Mouse (Mus musculus) MEL (cell line): ENCODE data around the gene Chd3. TPM values are rescaled to one million over a fixed set of nuclear protein-coding genes. Genes with fewer than 3 reads are reported as not detected.
A peak's percentile ranks its signal among the peaks of the same experiment; 100 is the strongest.

ENCODE experiments used
- DNase-seq: peaks from one replicate; pipeline ENCODE4 v3.0.0; 2011; ENCODE audit warnings: low read depth, low spot score
- H3K27ac ChIP-seq: 2 replicates; pipeline ENCODE4 v1.5.1; 2012; ENCODE audit warnings: low read depth, mild to moderate bottlenecking, control low read depth, low read length, moderate library complexity; ENCODE audit not compliant: control insufficient read depth
- H3K27me3 ChIP-seq, 2 experiments: fragments of 150-350 bp in 1 of 2; sonication (generic) in 1 of 2; 2 replicates each; pipeline ENCODE4 v1.6.1; 2012; ENCODE audit warnings: low read length in 2 of 2, mild to moderate bottlenecking in 2 of 2, improper control_type of control experiment in 1 of 2, moderate library complexity in 1 of 2; ENCODE audit not compliant: insufficient read depth in 2 of 2, control insufficient read depth in 1 of 2
- H3K36me3 ChIP-seq, 2 experiments: 2 replicates each; pipeline ENCODE4 v1.6.1; 2012 to 2014; ENCODE audit warnings: low read length in 2 of 2, improper control_type of control experiment in 1 of 2, inconsistent platforms in 1 of 2, mild to moderate bottlenecking in 1 of 2; ENCODE audit not compliant: insufficient read depth in 2 of 2, control insufficient read depth in 1 of 2
- H3K4me1 ChIP-seq, 2 experiments: fragments of 150-350 bp in 1 of 2; sonication (generic) in 1 of 2; 2 replicates each; pipeline ENCODE4 v1.6.1; 2012; ENCODE audit warnings: low read length in 2 of 2, improper control_type of control experiment in 1 of 2, mild to moderate bottlenecking in 1 of 2; ENCODE audit not compliant: insufficient read depth in 2 of 2, control insufficient read depth in 1 of 2
- H3K4me3 ChIP-seq, 2 experiments: fragments of 150-350 bp in 1 of 2; sonication (generic) in 1 of 2; 2 replicates each; pipeline ENCODE4 v1.5.1; 2012; ENCODE audit warnings: low read depth in 2 of 2, low read length in 2 of 2, mild to moderate bottlenecking in 2 of 2, moderate library complexity in 2 of 2, control low read depth in 1 of 2, improper control_type of control experiment in 1 of 2; ENCODE audit not compliant: control insufficient read depth in 1 of 2, insufficient read depth in 1 of 2
- H3K79me2 ChIP-seq: 2 replicates; pipeline ENCODE4 v1.6.1; 2012; ENCODE audit warnings: mild to moderate bottlenecking, low read length, moderate library complexity; ENCODE audit not compliant: control insufficient read depth, poor library complexity, insufficient read depth
- H3K9ac ChIP-seq: 2 replicates; pipeline ENCODE4 v1.6.1; 2012; ENCODE audit warnings: low read depth, mild to moderate bottlenecking, control low read depth, low read length, moderate library complexity; ENCODE audit not compliant: control insufficient read depth, poor library complexity, severe bottlenecking
- H3K9me3 ChIP-seq: fragments of 150-350 bp; sonication (generic); replicated peaks from 2 replicates; pipeline ENCODE4 v1.6.1; 2012; ENCODE audit warnings: mild to moderate bottlenecking, low read length, improper control_type of control experiment, moderate library complexity; ENCODE audit not compliant: insufficient read depth
- BHLHE40 ChIP-seq: IDR thresholded peaks from 2 replicates; pipeline ENCODE4 v1.6.1; 2012; ENCODE audit warnings: low read depth, mild to moderate bottlenecking, inconsistent platforms, low read length, improper control_type of control experiment, borderline replicate concordance
- CHD2 ChIP-seq: IDR thresholded peaks from 2 replicates; pipeline ENCODE4 v1.6.1; 2011; ENCODE audit warnings: low read length, improper control_type of control experiment
- CTCF ChIP-seq, 3 experiments: IDR thresholded peaks in 2 of 3; conservative IDR thresholded peaks in 1 of 3; 2 replicates each; pipeline ENCODE4 v1.5.1; 2011 to 2012; ENCODE audit warnings: low read length in 3 of 3, low read depth in 2 of 3, mild to moderate bottlenecking in 2 of 3, improper control_type of control experiment in 1 of 3, inconsistent platforms in 1 of 3, mixed read lengths in 1 of 3, moderate library complexity in 1 of 3; ENCODE audit not compliant: control insufficient read depth in 1 of 3, insufficient read depth in 1 of 3, poor library complexity in 1 of 3, severe bottlenecking in 1 of 3
- E2F4 ChIP-seq: IDR thresholded peaks from 2 replicates; pipeline ENCODE4 v1.6.1; 2011; ENCODE audit warnings: low read depth, low read length, improper control_type of control experiment, borderline replicate concordance
- ELF1 ChIP-seq: IDR thresholded peaks from 2 replicates; pipeline ENCODE4 v1.6.1; 2014; ENCODE audit warnings: low read depth, mild to moderate bottlenecking, inconsistent platforms, low read length, improper control_type of control experiment, moderate library complexity
- ETS1 ChIP-seq: IDR thresholded peaks from 2 replicates; pipeline ENCODE4 v1.6.1; 2012; ENCODE audit warnings: low read depth, mild to moderate bottlenecking, inconsistent platforms, low read length, improper control_type of control experiment, moderate library complexity
- HCFC1 ChIP-seq: IDR thresholded peaks from 2 replicates; pipeline ENCODE4 v1.6.1; 2012; ENCODE audit warnings: low read depth, mild to moderate bottlenecking, inconsistent platforms, low read length, improper control_type of control experiment, moderate library complexity
- MAFK ChIP-seq: IDR thresholded peaks from 2 replicates; pipeline ENCODE4 v1.6.1; 2011; ENCODE audit warnings: low read depth, mild to moderate bottlenecking, low read length, improper control_type of control experiment, borderline replicate concordance
- MAX ChIP-seq: IDR thresholded peaks from 2 replicates; pipeline ENCODE4 v1.6.1; 2011; ENCODE audit warnings: low read length, improper control_type of control experiment
- MAZ ChIP-seq: IDR thresholded peaks from 2 replicates; pipeline ENCODE4 v1.6.1; 2012; ENCODE audit warnings: low read depth, mild to moderate bottlenecking, inconsistent platforms, low read length, improper control_type of control experiment
- MXI1 ChIP-seq: IDR thresholded peaks from 2 replicates; pipeline ENCODE4 v1.6.1; 2011; ENCODE audit warnings: mild to moderate bottlenecking, low read depth, low read length, improper control_type of control experiment
- MYC ChIP-seq: IDR thresholded peaks from 2 replicates; pipeline ENCODE4 v1.6.1; 2011; ENCODE audit warnings: low read depth, mild to moderate bottlenecking, low read length, improper control_type of control experiment, moderate library complexity
- NELFE ChIP-seq: IDR thresholded peaks from 2 replicates; pipeline ENCODE4 v1.6.1; 2011; ENCODE audit warnings: low read depth, low read length, improper control_type of control experiment
- NRF1 ChIP-seq: IDR thresholded peaks from 2 replicates; pipeline ENCODE4 v1.6.1; 2014; ENCODE audit warnings: low read depth, mild to moderate bottlenecking, inconsistent platforms, low read length, improper control_type of control experiment, moderate library complexity; ENCODE audit not compliant: poor library complexity, insufficient read depth, severe bottlenecking
- POLR2A ChIP-seq, 2 experiments: IDR thresholded peaks; 2 replicates each; pipeline ENCODE4 v1.6.1; 2011 to 2012; ENCODE audit warnings: low read length in 2 of 2, mild to moderate bottlenecking in 2 of 2, control low read depth in 1 of 2, improper control_type of control experiment in 1 of 2, low read depth in 1 of 2, moderate library complexity in 1 of 2; ENCODE audit not compliant: control insufficient read depth in 1 of 2, insufficient read depth in 1 of 2, poor library complexity in 1 of 2
- RAD21 ChIP-seq: IDR thresholded peaks from 2 replicates; pipeline ENCODE4 v1.6.1; 2011; ENCODE audit warnings: mild to moderate bottlenecking, low read depth, low read length, improper control_type of control experiment
- SIN3A ChIP-seq: IDR thresholded peaks from 2 replicates; pipeline ENCODE4 v1.6.1; 2012; ENCODE audit warnings: low read length, improper control_type of control experiment, inconsistent platforms
- TAL1 ChIP-seq: IDR thresholded peaks from 2 replicates; pipeline ENCODE4 v1.6.1; 2012; ENCODE audit warnings: mild to moderate bottlenecking, inconsistent platforms, low read length, moderate library complexity, mixed read lengths
- TBP ChIP-seq: IDR thresholded peaks from 2 replicates; pipeline ENCODE4 v1.8.0; 2011; ENCODE audit warnings: low read depth, low read length, improper control_type of control experiment
- USF1 ChIP-seq: IDR thresholded peaks from 2 replicates; pipeline ENCODE4 v1.6.1; 2014; ENCODE audit warnings: low read depth, mild to moderate bottlenecking, inconsistent platforms, low read length, improper control_type of control experiment, moderate library complexity
- polyA plus RNA-seq, 2 experiments: library from polyadenylated mRNA; stranded (reverse) in 1 of 2; unstranded in 1 of 2; fragments of >175 nt in 1 of 2; fragments of >200 nt in 1 of 2; gene quantifications; 2 replicates each; pipeline versions ENCODE4 v1.2.1 to v1.2.4; 2012; ENCODE audit warnings: low replicate concordance in 2 of 2, low read depth in 1 of 2; ENCODE audit not compliant: insufficient read length in 2 of 2, insufficient read depth in 1 of 2, missing spikeins in 1 of 2
- total RNA-seq: library from RNA; depleted of rRNA; stranded (reverse); fragments of 300-350 nt; gene quantifications from 2 replicates; pipeline ENCODE4 v1.2.3, GENCODE M21; 2012

Gene Chd3
- total and polyA plus RNA-seq, 3 experiments = 37.3 to 84.9 TPM; not detected in 1

DNA sequence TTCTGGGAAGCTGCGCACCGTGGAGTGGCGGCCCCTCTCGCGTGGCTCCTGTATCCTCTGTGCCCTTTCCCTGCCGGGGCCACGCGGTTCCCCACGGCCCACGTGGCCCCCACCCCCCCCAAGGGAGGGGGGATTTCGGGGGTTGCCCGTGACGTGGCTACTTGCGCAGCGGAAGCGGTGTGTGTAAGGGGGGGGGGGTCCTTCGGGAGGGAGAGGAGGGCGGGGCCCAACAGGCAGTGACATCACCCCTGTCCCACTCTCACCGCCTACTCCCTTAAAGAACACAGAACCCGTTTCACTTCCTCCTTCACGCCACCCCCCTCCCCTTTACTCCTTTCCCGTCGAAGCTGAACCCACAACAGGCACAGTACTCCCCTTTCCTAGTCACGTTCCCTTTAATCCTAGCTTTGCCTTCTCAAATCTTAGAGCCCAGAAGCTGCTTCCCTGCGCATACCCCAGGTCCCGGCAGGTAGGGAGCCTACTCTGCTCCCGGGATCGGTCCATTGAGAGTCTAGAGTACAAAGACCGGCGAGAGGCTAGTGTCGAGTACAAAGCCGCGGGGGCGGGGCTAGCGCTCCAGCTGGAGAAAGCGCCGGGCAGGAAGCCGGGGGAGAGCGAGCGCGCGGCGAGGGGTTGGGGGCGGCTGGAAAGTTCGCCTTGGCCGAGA lies 40.3 kb upstream of the Chd3 start:
- peaks cover 17 to 33% of the 10 kb centered on the region in 2 experiments for H3K4me1 ChIP-seq
- TF ChIP-seq TAL1 = no peak
- no peak for TF ChIP-seq CHD2
- TF ChIP-seq ETS1 = peak; percentile 96
- no peak for TF ChIP-seq RAD21
- 0 out of 2 replicates have a peak, but pooled peaks have one; percentile 3 for TF ChIP-seq NRF1
- TF ChIP-seq SIN3A = peak; percentile 94
- peak; percentile 96 for TF ChIP-seq MXI1
- TF ChIP-seq BHLHE40 = peak; percentile 72; the same call in 1 of the 2 replicates
- peak in 1 of 2 experiments; percentile 30; a peak in 2 of 4 replicates for TF ChIP-seq POLR2A (IDR thresholded peaks at IDR 0.05; ENCODE audit: control insufficient read depth in 1 of 2, insufficient read depth in 1 of 2, low read depth in 1 of 2, low read length in 2 of 2, poor library complexity in 1 of 2)
- TF ChIP-seq MAFK = no peak
- TF ChIP-seq ELF1 = peak; percentile 80
- peak; percentile 99 for TF ChIP-seq MAZ
- TF ChIP-seq MYC = peak; percentile 97
- TF ChIP-seq E2F4 = no peak
- TF ChIP-seq HCFC1 = peak; percentile 65
- TF ChIP-seq USF1 = peak; percentile 75
- TF ChIP-seq MAX = peak; percentile 92
- TF ChIP-seq TBP = peak; percentile 39
- 0 out of 6 replicates have a peak, but pooled peaks of 1 of the 3 experiments have one; percentile 2 for TF ChIP-seq CTCF (IDR thresholded peaks at IDR 0.05 in 2 of 3, conservative IDR thresholded peaks at IDR 0.05 in 1 of 3; ENCODE audit: control insufficient read depth in 1 of 3, insufficient read depth in 1 of 3, low read depth in 2 of 3, low read length in 3 of 3, poor library complexity in 1 of 3, severe bottlenecking in 1 of 3)
- TF ChIP-seq NELFE = no peak; the same call in 1 of the 2 replicates
- H3K36me3 ChIP-seq = peaks cover 0 to 26% of the 10 kb centered on the region in 2 experiments; a peak in 3 of 4 replicates
- peaks cover 54% of the 10 kb centered on the region for H3K79me2 ChIP-seq
- H3K27me3 ChIP-seq = no peaks in the 10 kb centered on the region
- peak; percentile 97 for DNase-seq
- peak overlapping the region; percentile 87 for H3K9ac ChIP-seq
- peak overlapping the region; percentile 68 to 79 for H3K4me3 ChIP-seq
- peak overlapping the region; percentile 91 for H3K27ac ChIP-seq
- H3K9me3 ChIP-seq = no peaks in the 10 kb centered on the region
